Mouse (Mus musculus) neural tube, embryonic 13.5 days (tissue): ENCODE data around the gene Rrp1b. TPM values are rescaled to one million over a fixed set of nuclear protein-coding genes. Genes with fewer than 3 reads are reported as not detected.
A peak's percentile ranks its signal among the peaks of the same experiment; 100 is the strongest.

ENCODE experiments used
- ATAC-seq: fragments of 200-750 bp; cut with Nextera tagmentation; 2 replicates; pipeline ENCODE4 v1.8.0; 2017; ENCODE audit warnings: low read depth, mild to moderate bottlenecking, moderate TSS enrichment, moderate library complexity
- H3K27ac ChIP-seq: fragments of 300-500 bp; sonication (generic); replicated peaks from 2 replicates; pipeline ENCODE4 v1.5.1; 2015; ENCODE audit warnings: moderate library complexity, mild to moderate bottlenecking, inconsistent platforms
- H3K27me3 ChIP-seq: fragments of 300-500 bp; sonication (generic); 2 replicates; pipeline ENCODE4 v1.6.1; 2015; ENCODE audit warnings: mild to moderate bottlenecking, inconsistent platforms
- H3K36me3 ChIP-seq: fragments of 300-500 bp; sonication (generic); 2 replicates; pipeline ENCODE4 v1.6.1; 2015; ENCODE audit warnings: mild to moderate bottlenecking, inconsistent platforms
- H3K4me1 ChIP-seq: fragments of 300-500 bp; sonication (generic); replicated peaks from 2 replicates; pipeline ENCODE4 v1.6.1; 2015; ENCODE audit warnings: inconsistent platforms
- H3K4me2 ChIP-seq: fragments of 300-500 bp; sonication (generic); 2 replicates; pipeline ENCODE4 v1.6.1; 2015; ENCODE audit warnings: inconsistent platforms, mild to moderate bottlenecking, moderate library complexity
- H3K4me3 ChIP-seq: fragments of 300-500 bp; sonication (generic); 2 replicates; pipeline ENCODE4 v1.5.1; 2015; ENCODE audit warnings: mild to moderate bottlenecking, inconsistent platforms
- H3K9ac ChIP-seq: fragments of 300-500 bp; sonication (generic); 2 replicates; pipeline ENCODE4 v1.6.1; 2015; ENCODE audit warnings: moderate library complexity, mild to moderate bottlenecking, inconsistent platforms
- H3K9me3 ChIP-seq: fragments of 300-500 bp; sonication (generic); 2 replicates; pipeline ENCODE4 v1.6.1; 2016; ENCODE audit warnings: inconsistent platforms
- WGBS: fragments of 180-500 bp; shearing (Covaris S2); methylation state at CpG from one replicate; pipeline ENCODE4 v1.1.7; 2015; 5-methylcytosine and 5-hydroxymethylcytosine counted together
- polyA plus RNA-seq: library from polyadenylated mRNA; unstranded; fragments of >200 nt; fragmentation: Nextera tagmentation; extraction: Ambion mirVana; gene quantifications from 2 replicates; pipeline ENCODE4 v1.2.1, GENCODE M21; 2015

Gene Rrp1b
- polyA plus RNA-seq, 1 experiment from 2014 or later = 33.1 TPM

- ATAC-seq = no peak
- no peaks in the 10 kb centered on the region for H3K4me1 ChIP-seq
- H3K4me2 ChIP-seq = no peak overlapping the region
- no peak overlapping the region for H3K9ac ChIP-seq
- no peak overlapping the region for H3K4me3 ChIP-seq
- no peak overlapping the region for H3K27ac ChIP-seq
- H3K27me3 ChIP-seq = no peaks in the 10 kb centered on the region
- no peaks in the 10 kb centered on the region for H3K9me3 ChIP-seq
- no peaks in the 10 kb centered on the region for H3K36me3 ChIP-seq
Measured at GRCm38 (mm10) chr17:32013659-32014058, 22.2 kb upstream of the Rrp1b start.

DNA sequence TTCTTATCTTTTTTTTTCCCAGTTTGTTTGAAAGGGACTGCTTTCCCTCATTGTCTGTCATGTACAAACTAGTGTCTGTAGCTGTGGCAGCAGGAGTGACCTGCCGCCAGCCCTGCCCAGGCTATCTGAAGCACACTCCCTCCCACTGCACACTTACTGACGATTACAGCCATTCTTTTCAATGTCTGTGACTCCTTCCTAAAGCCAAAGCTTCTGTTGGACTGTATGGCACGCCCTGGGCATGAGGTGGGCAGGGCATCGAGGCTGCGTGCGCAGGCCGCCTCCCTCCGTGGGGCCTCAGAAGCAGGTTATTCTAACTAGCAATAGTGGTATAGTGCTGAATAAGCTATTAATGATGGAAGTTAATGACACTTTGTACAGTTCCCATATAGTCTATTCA is 19.4 kb upstream of the Rrp1b start:
- Histone ChIP-seq H3K9me3 (no peaks in the 10 kb centered on the region), H3K4me1 (no peaks in the 10 kb centered on the region), H3K4me2 (no peak overlapping the region), H3K4me3 (no peak overlapping the region), H3K36me3 (no peaks in the 10 kb centered on the region), H3K27me3 (no peaks in the 10 kb centered on the region), H3K27ac (no peak overlapping the region), H3K9ac (no peak overlapping the region)
- WGBS = 86% methylated on average over 8 of the region's 8 CpGs
- ATAC-seq = no peak

DNA sequence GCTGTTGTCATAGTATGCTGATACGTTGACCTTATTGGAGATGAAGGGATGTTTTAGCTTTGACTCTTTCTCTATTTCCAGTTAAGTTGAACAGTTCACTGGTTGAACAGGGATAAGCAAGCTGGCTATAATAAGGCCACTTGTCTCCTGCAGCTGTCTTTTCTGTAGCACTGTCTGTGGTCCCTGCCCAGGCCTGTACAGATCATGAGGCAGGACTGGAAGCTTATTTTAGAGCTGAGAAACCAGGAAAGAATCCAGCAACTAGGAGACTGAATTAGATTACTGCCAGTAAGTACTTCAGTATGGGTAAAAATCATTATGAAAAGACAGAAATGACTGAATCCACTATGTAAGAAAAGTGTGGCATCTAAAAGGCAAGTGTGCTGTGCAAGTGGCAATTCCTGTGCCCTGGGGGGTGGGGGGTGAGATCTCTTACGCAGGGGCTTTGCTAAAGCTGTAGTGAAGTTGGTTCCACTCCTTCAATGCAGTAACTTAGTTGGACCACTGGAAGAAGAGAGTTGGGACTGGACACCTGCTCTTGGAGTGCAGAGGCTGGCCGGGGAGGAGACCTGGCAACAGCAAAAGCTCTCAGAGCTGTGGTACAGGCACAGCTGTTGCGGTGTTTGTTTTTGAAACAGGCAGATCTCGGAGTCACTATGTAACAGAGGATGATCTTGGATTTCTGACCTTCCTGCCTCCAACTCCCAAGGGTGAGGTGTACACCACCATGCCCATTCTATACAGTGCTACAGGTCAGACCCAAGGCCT is 17.6 kb upstream of the Rrp1b start:
- 86% methylated on average over 5 of the region's 5 CpGs for WGBS
- H3K9ac ChIP-seq = no peak overlapping the region; the same call in 1 of the 2 replicates
- H3K4me2 ChIP-seq = no peak overlapping the region

GRCm38 (mm10) chr17:32021981-32022380 is 13.9 kb upstream of the Rrp1b start:
- no peaks in the 10 kb centered on the region for H3K36me3 ChIP-seq
- ATAC-seq = no peak
- 97% methylated on average over 3 of the region's 3 CpGs for WGBS
- no peaks in the 10 kb centered on the region for H3K9me3 ChIP-seq
- no peak overlapping the region for H3K27ac ChIP-seq
- no peak overlapping the region for H3K4me2 ChIP-seq
- H3K4me3 ChIP-seq = no peak overlapping the region
- no peaks in the 10 kb centered on the region for H3K27me3 ChIP-seq
- H3K9ac ChIP-seq = no peak overlapping the region
- H3K4me1 ChIP-seq = no peaks in the 10 kb centered on the region

More for the DNA sequence above, 17.6 kb upstream of the Rrp1b start:
- Histone ChIP-seq H3K36me3 (no peaks in the 10 kb centered on the region), H3K4me3 (no peak overlapping the region), H3K9me3 (no peaks in the 10 kb centered on the region), H3K27me3 (no peaks in the 10 kb centered on the region), H3K4me1 (no peaks in the 10 kb centered on the region), H3K27ac (no peak overlapping the region)
- no peak for ATAC-seq

- ATAC-seq = no peak
- no peak overlapping the region for H3K9ac ChIP-seq
- H3K4me1 ChIP-seq = no peaks in the 10 kb centered on the region
- H3K27ac ChIP-seq = no peak overlapping the region
- H3K4me2 ChIP-seq = no peak overlapping the region
- H3K9me3 ChIP-seq = no peaks in the 10 kb centered on the region
- H3K4me3 ChIP-seq = no peak overlapping the region
- H3K36me3 ChIP-seq = no peaks in the 10 kb centered on the region
- 78% methylated on average over 6 of the region's 6 CpGs for WGBS
- H3K27me3 ChIP-seq = no peaks in the 10 kb centered on the region
Measured at GRCm38 (mm10) chr17:32022551-32022950, 13.3 kb upstream of the Rrp1b start.

DNA sequence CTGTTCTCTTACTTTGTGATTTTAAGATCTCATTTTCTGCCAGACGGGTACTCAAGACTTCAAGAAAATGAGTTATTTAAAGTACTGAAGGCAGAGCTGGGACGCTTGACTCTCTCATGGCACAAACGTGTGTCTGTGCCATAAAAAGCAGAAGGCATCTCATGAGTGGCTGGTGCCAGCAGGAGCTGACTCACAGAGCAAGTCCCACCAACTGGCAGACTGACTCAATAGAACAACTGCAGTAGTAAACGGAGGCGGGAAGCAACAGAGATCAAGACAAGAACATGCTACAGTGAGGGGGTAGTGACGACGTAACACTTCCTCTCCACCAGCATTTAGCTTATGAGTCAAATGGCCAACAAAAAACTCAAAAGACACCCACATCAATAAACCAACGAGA is 12.8 kb upstream of the Rrp1b start:
- ATAC-seq = no peak
- H3K4me1 ChIP-seq = no peaks in the 10 kb centered on the region
- no peaks in the 10 kb centered on the region for H3K9me3 ChIP-seq
- H3K27me3 ChIP-seq = no peaks in the 10 kb centered on the region
- no peak overlapping the region for H3K4me2 ChIP-seq
- no peak overlapping the region for H3K9ac ChIP-seq
- no peak overlapping the region for H3K27ac ChIP-seq
- H3K4me3 ChIP-seq = no peak overlapping the region
- no peaks in the 10 kb centered on the region for H3K36me3 ChIP-seq
- WGBS = 70% methylated on average over 8 of the region's 8 CpGs

- H3K9ac ChIP-seq = no peak overlapping the region
- no peak overlapping the region for H3K4me3 ChIP-seq
- no peaks in the 10 kb centered on the region for H3K4me1 ChIP-seq
- WGBS = 53% methylated on average over 5 of the region's 5 CpGs
- no peak overlapping the region for H3K4me2 ChIP-seq
- H3K27me3 ChIP-seq = no peaks in the 10 kb centered on the region
- H3K9me3 ChIP-seq = no peaks in the 10 kb centered on the region
- no peak for ATAC-seq
- H3K27ac ChIP-seq = no peak overlapping the region
- H3K36me3 ChIP-seq = no peaks in the 10 kb centered on the region
Measured at GRCm38 (mm10) chr17:32024671-32025073, 11.2 kb upstream of the Rrp1b start.

GRCm38 (mm10) chr17:32025386-32025785 is 10.5 kb upstream of the Rrp1b start:
- whole genome bisulfite sequencing = 9% methylated on average over 2 of the region's 2 CpGs
- no peaks in the 10 kb centered on the region for H3K4me1 ChIP-seq
- H3K4me2 ChIP-seq = no peak overlapping the region
- peak; percentile 71; the same call in 1 of the 2 replicates for ATAC-seq
- H3K27ac ChIP-seq = no peak overlapping the region
- no peaks in the 10 kb centered on the region for H3K36me3 ChIP-seq
- no peaks in the 10 kb centered on the region for H3K9me3 ChIP-seq
- no peak overlapping the region for H3K9ac ChIP-seq
- H3K4me3 ChIP-seq = no peak overlapping the region
- no peaks in the 10 kb centered on the region for H3K27me3 ChIP-seq

GRCm38 (mm10) chr17:32027666-32028065 is 8.2 kb upstream of the Rrp1b start:
- Histone ChIP-seq H3K27ac (no peak overlapping the region), H3K36me3 (no peaks in the 10 kb centered on the region), H3K27me3 (no peaks in the 10 kb centered on the region), H3K4me2 (no peak overlapping the region), H3K9ac (no peak overlapping the region), H3K4me3 (no peak overlapping the region), H3K4me1 (no peaks in the 10 kb centered on the region), H3K9me3 (no peaks in the 10 kb centered on the region)
- ATAC-seq = 0 out of 2 replicates have a peak, but pooled peaks have one; percentile 34
- WGBS = 30% methylated on average over 3 of the region's 3 CpGs

GRCm38 (mm10) chr17:32028301-32028700 is 7.6 kb upstream of the Rrp1b start:
- no peak for ATAC-seq
- WGBS = 80% methylated on average over 3 of the region's 3 CpGs
- H3K27me3 ChIP-seq = no peaks in the 10 kb centered on the region
- H3K36me3 ChIP-seq = no peaks in the 10 kb centered on the region
- H3K4me1 ChIP-seq = no peaks in the 10 kb centered on the region
- no peak overlapping the region for H3K4me2 ChIP-seq
- H3K9me3 ChIP-seq = no peaks in the 10 kb centered on the region
- H3K9ac ChIP-seq = no peak overlapping the region
- no peak overlapping the region for H3K4me3 ChIP-seq
- H3K27ac ChIP-seq = no peak overlapping the region

DNA sequence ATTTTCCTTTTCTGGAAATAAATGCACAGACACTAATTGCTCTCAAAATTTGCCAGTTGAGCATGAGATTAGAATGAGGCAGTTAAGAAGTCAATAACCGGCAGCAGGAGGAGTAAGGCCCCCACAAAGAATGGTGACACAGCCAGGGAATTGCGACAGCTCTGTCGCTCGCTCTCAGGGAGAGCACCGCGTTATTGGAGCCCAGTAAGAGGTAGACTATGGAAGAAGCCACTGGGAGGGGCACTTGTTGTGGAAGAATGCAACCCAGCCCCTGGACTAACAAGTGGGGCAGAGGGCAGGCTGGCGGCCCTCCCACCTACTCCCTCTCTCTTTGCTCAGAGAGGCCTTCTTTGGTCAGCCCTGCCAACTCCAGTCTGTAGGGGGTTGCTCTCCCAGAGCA is 4.2 kb upstream of the Rrp1b start:
- Histone ChIP-seq H3K9me3 (no peaks in the 10 kb centered on the region), H3K4me1 (peaks cover 6% of the 10 kb centered on the region), H3K27ac (no peak overlapping the region), H3K4me2 (no peak overlapping the region), H3K4me3 (no peak overlapping the region), H3K36me3 (no peaks in the 10 kb centered on the region), H3K27me3 (no peaks in the 10 kb centered on the region), H3K9ac (no peak overlapping the region)
- ATAC-seq = no peak
- 40% methylated on average over 7 of the region's 7 CpGs for WGBS

DNA sequence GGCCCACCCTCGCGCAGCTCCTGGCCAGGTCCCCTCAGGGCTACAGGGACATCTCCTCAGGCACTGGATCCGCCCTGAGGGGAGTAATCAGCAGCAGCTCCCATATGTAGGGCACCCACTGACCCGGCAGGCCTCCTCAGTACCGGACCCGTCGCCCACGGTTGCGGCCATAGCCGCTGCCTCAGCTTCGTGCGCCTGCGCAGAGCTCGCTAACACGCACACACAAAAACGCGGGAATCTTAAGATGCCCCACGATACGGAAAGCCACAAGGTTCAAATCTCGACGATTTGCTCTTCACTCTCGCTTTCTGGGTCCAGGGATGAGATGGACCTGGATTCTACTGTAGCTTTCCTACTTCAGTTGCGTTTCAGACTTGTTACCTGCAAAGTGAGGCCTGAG is 1.6 kb upstream of the Rrp1b start:
- peaks cover 24% of the 10 kb centered on the region for H3K4me1 ChIP-seq
- H3K4me2 ChIP-seq = no peak overlapping the region
- ATAC-seq = no peak
- no peak overlapping the region for H3K4me3 ChIP-seq
- H3K9ac ChIP-seq = no peak overlapping the region
- H3K36me3 ChIP-seq = no peaks in the 10 kb centered on the region
- WGBS = 88% methylated on average over 23 of the region's 23 CpGs
- no peaks in the 10 kb centered on the region for H3K27me3 ChIP-seq
- H3K9me3 ChIP-seq = no peaks in the 10 kb centered on the region
- H3K27ac ChIP-seq = no peak overlapping the region
